Mouse (Mus musculus) lung, embryonic 15.5 days (tissue): ENCODE results near the gene Unc93a. TPM values are rescaled to one million over a fixed set of nuclear protein-coding genes. Genes with fewer than 3 reads are reported as not detected.
"Not testable (repeated sequence)": the region's sequence is repeated elsewhere in the genome, so short reads cannot be mapped to it uniquely, and the experiment has no call there.

Experiments
- ATAC-seq: fragments of 200-750 bp; cut with Nextera tagmentation; 2 replicates; pipeline ENCODE4 v1.8.0; 2017; ENCODE audit warnings: moderate number of reproducible peaks, borderline replicate concordance; ENCODE audit not compliant: low FRiP score, low TSS enrichment; ENCODE audit errors: extremely low read depth
- H3K27ac ChIP-seq: fragments of 300-500 bp; sonication (generic); 2 replicates; pipeline ENCODE4 v1.5.1; 2015; ENCODE audit warnings: moderate library complexity, mild to moderate bottlenecking, inconsistent platforms
- H3K27me3 ChIP-seq: fragments of 300-500 bp; sonication (generic); 2 replicates; pipeline ENCODE4 v1.6.1; 2015; ENCODE audit warnings: inconsistent platforms
- H3K36me3 ChIP-seq: fragments of 300-500 bp; sonication (generic); 2 replicates; pipeline ENCODE4 v1.6.1; 2015; ENCODE audit warnings: inconsistent platforms
- H3K4me1 ChIP-seq: fragments of 300-500 bp; sonication (generic); 2 replicates; pipeline ENCODE4 v1.6.1; 2015; ENCODE audit warnings: inconsistent platforms
- H3K4me2 ChIP-seq: fragments of 300-500 bp; sonication (generic); 2 replicates; pipeline ENCODE4 v1.6.1; 2015; ENCODE audit warnings: inconsistent platforms, mild to moderate bottlenecking, moderate library complexity
- H3K4me3 ChIP-seq: fragments of 300-500 bp; sonication (generic); 2 replicates; pipeline ENCODE4 v1.5.1; 2015; ENCODE audit warnings: mild to moderate bottlenecking, inconsistent platforms
- H3K9ac ChIP-seq: fragments of 300-500 bp; sonication (generic); 2 replicates; pipeline ENCODE4 v1.6.1; 2015; ENCODE audit warnings: inconsistent platforms
- H3K9me3 ChIP-seq: fragments of 300-500 bp; sonication (generic); 2 replicates; pipeline ENCODE4 v1.6.1; 2016; ENCODE audit warnings: inconsistent platforms
- WGBS: fragments of 180-500 bp; shearing (Covaris S2); methylation state at CpG from one replicate; pipeline ENCODE4 v1.1.7; 2015; 5-methylcytosine and 5-hydroxymethylcytosine counted together
- polyA plus RNA-seq: library from polyadenylated mRNA; unstranded; fragments of >200 nt; fragmentation: Nextera tagmentation; extraction: Ambion mirVana; gene quantifications from 2 replicates; pipeline ENCODE4 v1.2.1, GENCODE M21; 2015

Unc93a gene
- polyA plus RNA-seq, 1 experiment from 2014 or later: not detected

DNA sequence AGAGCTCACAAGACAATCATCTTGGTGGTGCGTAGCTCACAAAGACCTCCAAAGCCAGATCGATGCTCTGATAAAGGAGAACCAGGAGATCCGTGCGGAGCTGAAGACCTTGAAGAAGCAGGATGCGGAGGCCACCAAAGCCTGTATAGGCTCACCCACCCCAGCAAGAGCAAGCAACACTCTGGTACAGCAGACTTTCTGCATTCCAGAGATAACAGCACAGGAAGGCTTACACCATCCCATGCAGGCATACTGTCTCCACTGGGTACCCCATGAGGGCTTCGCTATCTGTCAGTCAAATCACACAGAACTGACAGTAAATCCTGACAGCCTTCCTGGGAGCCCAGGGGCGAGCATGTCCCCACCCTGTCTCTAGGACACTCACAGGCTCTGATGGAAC lies 68.7 kb downstream of the Unc93a start:
- H3K27me3 ChIP-seq, H3K36me3 ChIP-seq, ATAC-seq, H3K27ac ChIP-seq, H3K4me2 ChIP-seq, H3K9me3 ChIP-seq, H3K9ac ChIP-seq, H3K4me1 ChIP-seq, H3K4me3 ChIP-seq: not testable (repeated sequence)
- 68% methylated on average over 4 of the region's 7 CpGs for WGBS

DNA sequence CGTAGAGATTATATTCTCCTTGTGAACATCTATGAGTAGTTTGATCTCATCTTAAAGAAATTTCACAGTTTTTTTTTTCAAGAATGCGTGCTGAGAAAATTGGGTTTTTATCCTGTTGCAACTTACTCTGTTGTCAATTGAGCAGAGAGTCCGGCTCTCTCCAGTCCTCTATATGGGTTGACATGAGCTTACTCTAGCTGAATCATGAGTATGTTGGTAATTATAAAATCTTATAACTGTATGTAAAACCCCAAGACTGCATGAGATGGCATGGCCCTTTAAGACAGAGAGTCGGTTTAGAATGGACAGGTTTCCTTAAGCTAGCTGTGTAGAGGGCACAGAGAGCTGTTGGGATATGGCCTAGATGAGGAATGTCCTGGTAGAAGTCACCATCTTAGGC lies 70.8 kb downstream of the Unc93a start, which contains the start of gene Tcp10b:
Tcp10b (plus strand) TSS at position 301 of the 400 bp plus-strand sequence.
- H3K9ac ChIP-seq, ATAC-seq, H3K36me3 ChIP-seq, H3K4me1 ChIP-seq, H3K4me2 ChIP-seq, H3K4me3 ChIP-seq, H3K27me3 ChIP-seq, H3K9me3 ChIP-seq, H3K27ac ChIP-seq: not testable (repeated sequence)
- WGBS: 84% methylated on average over 4 of the region's 4 CpGs

Other genes starting within 250 kb of the Unc93a start
- gene Pnldc1, start 221.6 kb downstream of the Unc93a start, polyA plus RNA-seq: 1.1 and 1.5 TPM in 2 replicates
- 394 and 401 TPM in 2 replicates for gene Tcp1, start 216.1 kb downstream of the Unc93a start, polyA plus RNA-seq
- 154 and 155 TPM in 2 replicates for gene Mrpl18, start 215.5 kb downstream of the Unc93a start, polyA plus RNA-seq
- gene Acat3, start 191.2 kb downstream of the Unc93a start, polyA plus RNA-seq: 0.60 and 0.89 TPM in 2 replicates
- gene Acat2, start 171.1 kb downstream of the Unc93a start, polyA plus RNA-seq: 116 and 117 TPM in 2 replicates
- 115 and 129 TPM in 2 replicates for gene Wtap, start 137.6 kb downstream of the Unc93a start, polyA plus RNA-seq
- gene Sod2, start 125.0 kb downstream of the Unc93a start, polyA plus RNA-seq: 101 and 106 TPM in 2 replicates
- 0.26 TPM in 1 of 2 replicates, not detected in the other for gene Gpr31b, start 79.5 kb downstream of the Unc93a start, polyA plus RNA-seq
- gene Tcp10b, start 70.7 kb downstream of the Unc93a start, polyA plus RNA-seq: not detected in 2 replicates
- gene Smok2a, start 89.4 kb upstream of the Unc93a start, polyA plus RNA-seq: not detected in 2 replicates
- gene Smok2b, start 98.4 kb upstream of the Unc93a start, polyA plus RNA-seq: not detected in 2 replicates
- not detected in 2 replicates for gene Tcp10c, start 222.8 kb upstream of the Unc93a start, polyA plus RNA-seq